Mouse (Mus musculus) mammary gland, adult 2 months (tissue): ENCODE data around the gene Camta1. TPM values are rescaled to one million over a fixed set of nuclear protein-coding genes. Genes with fewer than 3 reads are reported as not detected.

ENCODE experiments used
- polyA plus RNA-seq: library from polyadenylated mRNA; depleted of rRNA; stranded (reverse); fragments of >200 nt; gene quantifications from 2 replicates; pipeline ENCODE4 v1.2.3, GENCODE M21; 2012; ENCODE audit warnings: low replicate concordance; rRNA removed

Gene Camta1
- polyA plus RNA-seq = 7.6 and 10.7 TPM in 2 replicates

DNA sequence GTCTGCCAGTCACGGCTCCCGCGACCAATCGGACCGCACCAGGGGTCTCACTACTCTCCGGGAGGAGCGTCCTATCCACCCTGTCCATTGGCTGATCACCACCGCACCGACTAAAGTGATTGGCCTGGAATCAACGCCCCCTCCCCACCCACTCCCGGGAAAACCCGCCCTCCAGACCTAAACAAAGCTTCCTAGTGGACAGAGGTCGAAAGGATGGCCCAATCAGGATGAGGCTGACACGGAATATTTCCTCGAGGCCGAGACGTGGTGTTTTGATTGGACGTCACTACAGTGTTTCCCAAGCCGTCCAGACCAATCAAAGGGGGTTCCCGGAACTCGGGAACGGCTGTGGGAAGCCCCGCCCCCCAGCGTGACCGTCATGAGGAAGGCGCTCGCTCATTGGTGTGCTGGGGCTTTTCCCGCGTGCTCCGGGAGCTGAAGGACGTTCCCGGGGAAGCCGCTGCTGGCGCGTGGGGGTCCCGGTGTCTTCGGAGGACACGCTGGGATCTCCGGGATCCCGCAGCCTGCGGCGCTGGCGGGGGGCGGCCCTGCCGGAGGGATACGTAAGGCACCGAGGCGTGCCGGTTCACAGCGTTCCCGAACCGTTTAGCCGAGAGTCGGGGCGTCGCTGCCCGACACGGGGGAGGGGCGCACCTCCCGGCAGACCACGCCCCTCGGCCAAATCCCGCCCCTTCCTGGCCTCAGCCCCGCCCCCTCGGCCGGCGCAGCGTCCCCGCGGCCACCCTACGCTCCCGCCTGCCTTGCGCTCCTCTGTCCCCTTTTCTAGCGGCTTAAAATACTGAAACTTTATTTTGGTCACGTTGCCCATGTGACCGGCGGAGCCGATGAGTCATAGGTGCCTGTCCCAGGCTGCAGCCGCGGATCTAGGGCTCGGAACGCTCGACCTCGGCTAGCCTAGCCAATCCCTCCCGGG lies at the start of gene Camta1:
Gene Camta1, minus strand, starts transcription at position 71 of the 934 bp plus-strand sequence.

DNA sequence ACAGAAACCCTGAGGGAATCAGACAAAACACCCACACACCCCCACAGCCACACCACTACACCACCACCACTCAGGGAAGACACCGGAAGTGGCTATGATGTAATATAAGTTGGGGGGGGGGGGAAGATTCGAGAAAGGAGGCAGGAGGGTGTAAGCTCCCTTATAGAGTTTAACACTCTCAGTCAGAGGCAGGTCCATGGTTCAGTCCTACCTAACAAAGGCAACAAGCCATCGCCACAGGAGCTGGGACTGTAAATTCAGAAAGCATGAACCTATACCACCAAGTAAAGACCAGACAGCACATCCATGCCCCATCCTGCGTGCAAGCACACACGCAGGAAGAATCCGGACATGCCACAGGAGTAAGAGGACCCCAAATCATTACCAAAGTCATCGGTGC lies 772.4 kb downstream of the Camta1 start, which contains the start of gene Gm13090:
Gene Gm13090, plus strand, starts transcription at position 301 of the 400 bp plus-strand sequence.

GRCm38 (mm10) chr4:151057347-151058321 lies 804.0 kb downstream of the Camta1 start, which contains the start of gene Vamp3:
TSS of gene Vamp3 (minus strand) at chr4:151057963.

GRCm38 (mm10) chr4:151044037-151044943 lies 817.4 kb downstream of the Camta1 start, which contains the start of gene Per3:
TSS of gene Per3 (minus strand) at chr4:151044665.

GRCm38 (mm10) chr4:150996797-150997196 lies 864.9 kb downstream of the Camta1 start, which contains the start of gene Uts2:
TSS of gene Uts2 (plus strand) at chr4:150997097.

DNA sequence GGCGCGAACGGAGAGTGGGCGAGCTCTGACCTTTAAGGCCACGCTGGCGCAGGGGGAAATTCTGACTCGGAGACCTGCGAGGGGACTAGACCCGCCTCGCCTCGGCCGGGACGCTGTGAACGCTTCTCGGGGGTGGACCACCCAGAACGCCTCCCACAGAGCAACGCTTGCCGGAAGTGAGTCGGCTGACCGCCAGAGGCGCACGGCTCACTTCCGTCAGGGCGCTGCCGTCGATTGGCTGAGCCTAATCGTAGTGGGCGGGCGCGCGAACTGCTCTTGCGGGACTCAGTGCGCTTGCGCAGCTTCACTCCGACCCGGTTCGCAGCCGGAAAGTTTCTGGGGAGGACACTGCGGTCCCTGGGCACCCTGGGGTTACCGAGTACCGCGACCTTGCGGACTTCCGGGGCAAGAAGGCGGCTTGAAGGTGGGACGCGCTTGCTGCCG lies 947.4 kb downstream of the Camta1 start, which contains the start of the genes Park7 and Tnfrsf9:
Gene Park7, minus strand, starts transcription at position 148 of the 444 bp plus-strand sequence.
Gene Tnfrsf9, plus strand, starts transcription at position 273 of the 444 bp plus-strand sequence.

Other genes starting within 250 kb of the Camta1 start
- gene Dnajc11, start 71.8 kb upstream of the Camta1 start, polyA plus RNA-seq = 44.0 and 49.1 TPM in 2 replicates
- 57.3 and 88.5 TPM in 2 replicates for gene Thap3, start 127.1 kb upstream of the Camta1 start, polyA plus RNA-seq
- 8.7 and 13.2 TPM in 2 replicates for gene Phf13, start 134.4 kb upstream of the Camta1 start, polyA plus RNA-seq
- gene Klhl21, start 146.9 kb upstream of the Camta1 start, polyA plus RNA-seq = 32.3 and 50.8 TPM in 2 replicates
- 10.8 and 17.5 TPM in 2 replicates for gene Zbtb48, start 165.8 kb upstream of the Camta1 start, polyA plus RNA-seq
- gene Tas1r1, start 176.7 kb upstream of the Camta1 start, polyA plus RNA-seq = 0.07 and 0.59 TPM in 2 replicates
- 21.4 and 28.0 TPM in 2 replicates for gene Nol9, start 177.4 kb upstream of the Camta1 start, polyA plus RNA-seq
- gene Plekhg5, start 210.6 kb upstream of the Camta1 start, polyA plus RNA-seq = 36.3 and 49.8 TPM in 2 replicates